Mouse (Mus musculus) heart, embryonic 15.5 days (tissue): ENCODE results near the gene Tcf7l1. TPM values are rescaled to one million over a fixed set of nuclear protein-coding genes. Genes with fewer than 3 reads are reported as not detected.

Experiments
- ATAC-seq: fragments of 200-750 bp; cut with Nextera tagmentation; replicated peaks from 2 replicates; pipeline ENCODE4 v1.8.0; 2017; ENCODE audit warnings: low read depth, moderate TSS enrichment; ENCODE audit not compliant: insufficient number of reproducible peaks, insufficient read depth, low FRiP score
- H3K27ac ChIP-seq: fragments of 300-500 bp; sonication (generic); 2 replicates; pipeline ENCODE4 v1.5.1; 2015; ENCODE audit warnings: mild to moderate bottlenecking, inconsistent platforms
- H3K27me3 ChIP-seq: fragments of 300-500 bp; sonication (generic); 2 replicates; pipeline ENCODE4 v1.6.1; 2015; ENCODE audit warnings: inconsistent platforms
- H3K36me3 ChIP-seq: fragments of 300-500 bp; sonication (generic); 2 replicates; pipeline ENCODE4 v1.6.1; 2015; ENCODE audit warnings: mild to moderate bottlenecking, inconsistent platforms
- H3K4me1 ChIP-seq: fragments of 300-500 bp; sonication (generic); replicated peaks from 2 replicates; pipeline ENCODE4 v1.6.1; 2015; ENCODE audit warnings: inconsistent platforms
- H3K4me2 ChIP-seq: fragments of 300-500 bp; sonication (generic); 2 replicates; pipeline ENCODE4 v1.6.1; 2015; ENCODE audit warnings: inconsistent platforms, mild to moderate bottlenecking, moderate library complexity
- H3K4me3 ChIP-seq: fragments of 300-500 bp; sonication (generic); 2 replicates; pipeline ENCODE4 v1.5.1; 2015; ENCODE audit warnings: mild to moderate bottlenecking, inconsistent platforms
- H3K9ac ChIP-seq: fragments of 300-500 bp; sonication (generic); 2 replicates; pipeline ENCODE4 v1.6.1; 2015; ENCODE audit warnings: mild to moderate bottlenecking, inconsistent platforms
- H3K9me3 ChIP-seq: fragments of 300-500 bp; sonication (generic); replicated peaks from 2 replicates; pipeline ENCODE4 v1.6.1; 2016; ENCODE audit warnings: inconsistent platforms
- WGBS: fragments of 180-500 bp; shearing (Covaris S2); methylation state at CpG from one replicate; pipeline ENCODE4 v1.1.7; 2015; ENCODE audit warnings: mixed read lengths; 5-methylcytosine and 5-hydroxymethylcytosine counted together
- polyA plus RNA-seq: library from polyadenylated mRNA; unstranded; fragments of >200 nt; fragmentation: Nextera tagmentation; extraction: Ambion mirVana; gene quantifications from 2 replicates; pipeline ENCODE4 v1.2.1, GENCODE M21; 2015

The Tcf7l1 gene
- polyA plus RNA-seq, 1 experiment from 2014 or later: 12.6 TPM

GRCm38 (mm10) chr6:72809522-72810149 is 20.6 kb upstream of the Tcf7l1 start:
- WGBS: 58% methylated on average over 4 of the region's 4 CpGs
- Histone ChIP-seq H3K4me3 (no peak overlapping the region), H3K9me3 (no peaks in the 10 kb centered on the region), H3K4me2 (no peak overlapping the region), H3K4me1 (no peaks in the 10 kb centered on the region), H3K27ac (no peak overlapping the region), H3K27me3 (no peaks in the 10 kb centered on the region), H3K9ac (no peak overlapping the region), H3K36me3 (no peaks in the 10 kb centered on the region)
- no peak for ATAC-seq

DNA sequence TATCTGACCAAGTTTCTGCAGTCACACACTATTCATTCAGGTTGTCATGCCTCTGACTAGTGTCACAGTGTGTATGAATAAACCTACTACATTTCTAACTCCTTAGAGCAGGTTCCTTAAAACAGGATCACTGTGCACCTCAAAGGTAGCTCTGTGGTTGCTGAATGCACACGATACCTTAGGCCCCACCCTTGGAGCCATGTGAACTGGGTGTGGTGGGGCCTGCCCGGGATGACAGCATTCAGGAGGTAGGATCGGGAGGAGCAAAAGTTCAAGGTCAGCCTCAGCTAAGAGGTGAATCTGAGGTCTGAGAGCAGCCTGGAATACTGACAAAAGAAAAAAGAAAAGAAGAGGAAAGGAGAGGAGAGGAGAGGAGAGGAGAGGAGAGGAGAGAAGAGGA is 19.3 kb upstream of the Tcf7l1 start:
- H3K4me1 ChIP-seq: no peaks in the 10 kb centered on the region
- H3K4me3 ChIP-seq: no peak overlapping the region
- no peak overlapping the region for H3K27ac ChIP-seq
- H3K9me3 ChIP-seq: no peaks in the 10 kb centered on the region
- ATAC-seq: no peak
- H3K36me3 ChIP-seq: no peaks in the 10 kb centered on the region
- H3K4me2 ChIP-seq: no peak overlapping the region
- no peak overlapping the region for H3K9ac ChIP-seq
- 32% methylated on average over 3 of the region's 3 CpGs for WGBS
- H3K27me3 ChIP-seq: no peaks in the 10 kb centered on the region

GRCm38 (mm10) chr6:72803669-72804068 is 14.6 kb upstream of the Tcf7l1 start:
- no peaks in the 10 kb centered on the region for H3K4me1 ChIP-seq
- H3K4me2 ChIP-seq: no peak overlapping the region
- no peaks in the 10 kb centered on the region for H3K36me3 ChIP-seq
- no peak for ATAC-seq
- no peak overlapping the region for H3K4me3 ChIP-seq
- H3K9ac ChIP-seq: no peak overlapping the region
- no peaks in the 10 kb centered on the region for H3K27me3 ChIP-seq
- H3K9me3 ChIP-seq: no peaks in the 10 kb centered on the region
- H3K27ac ChIP-seq: no peak overlapping the region
- WGBS: 66% methylated on average over 6 of the region's 6 CpGs

- H3K4me2 ChIP-seq: no peak overlapping the region
- no peak for ATAC-seq
- H3K27me3 ChIP-seq: no peaks in the 10 kb centered on the region
- no peaks in the 10 kb centered on the region for H3K9me3 ChIP-seq
- H3K27ac ChIP-seq: no peak overlapping the region
- no peaks in the 10 kb centered on the region for H3K36me3 ChIP-seq
- no peaks in the 10 kb centered on the region for H3K4me1 ChIP-seq
- H3K4me3 ChIP-seq: no peak overlapping the region
- H3K9ac ChIP-seq: no peak overlapping the region
- WGBS: 80% methylated on average over 6 of the region's 6 CpGs
Measured at GRCm38 (mm10) chr6:72802119-72802518, 13.1 kb upstream of the Tcf7l1 start.

GRCm38 (mm10) chr6:72800641-72801040 is 11.6 kb upstream of the Tcf7l1 start:
- Histone ChIP-seq H3K36me3 (no peaks in the 10 kb centered on the region), H3K9me3 (no peaks in the 10 kb centered on the region), H3K4me1 (no peaks in the 10 kb centered on the region), H3K4me2 (no peak overlapping the region), H3K27ac (no peak overlapping the region), H3K9ac (no peak overlapping the region), H3K4me3 (no peak overlapping the region), H3K27me3 (no peaks in the 10 kb centered on the region)
- WGBS: 40% methylated on average over 2 of the region's 2 CpGs
- no peak for ATAC-seq

DNA sequence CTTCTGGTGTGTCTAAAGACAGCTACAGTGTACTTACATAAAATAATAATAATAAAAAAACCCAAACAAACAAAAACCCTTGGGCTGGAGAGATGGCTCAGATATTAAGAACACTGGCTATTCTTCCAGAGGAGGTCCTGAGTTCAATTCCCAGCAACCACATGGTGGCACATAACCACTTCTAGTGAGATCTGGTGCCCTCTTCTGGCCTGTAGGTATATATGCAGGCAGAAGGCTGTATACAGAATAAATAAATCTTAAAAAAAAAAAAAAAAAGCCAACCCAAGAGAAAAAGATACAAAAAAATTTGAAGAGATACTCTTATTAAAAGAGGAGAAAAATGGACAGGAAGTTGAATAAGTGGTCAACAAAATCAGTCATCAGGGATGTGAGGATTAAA is 8.7 kb upstream of the Tcf7l1 start:
- no peak overlapping the region for H3K4me2 ChIP-seq
- H3K27ac ChIP-seq: no peak overlapping the region
- no peak overlapping the region for H3K4me3 ChIP-seq
- ATAC-seq: no peak
- no peaks in the 10 kb centered on the region for H3K36me3 ChIP-seq
- no peak overlapping the region for H3K9ac ChIP-seq
- H3K4me1 ChIP-seq: no peaks in the 10 kb centered on the region
- H3K27me3 ChIP-seq: no peaks in the 10 kb centered on the region
- H3K9me3 ChIP-seq: no peaks in the 10 kb centered on the region

DNA sequence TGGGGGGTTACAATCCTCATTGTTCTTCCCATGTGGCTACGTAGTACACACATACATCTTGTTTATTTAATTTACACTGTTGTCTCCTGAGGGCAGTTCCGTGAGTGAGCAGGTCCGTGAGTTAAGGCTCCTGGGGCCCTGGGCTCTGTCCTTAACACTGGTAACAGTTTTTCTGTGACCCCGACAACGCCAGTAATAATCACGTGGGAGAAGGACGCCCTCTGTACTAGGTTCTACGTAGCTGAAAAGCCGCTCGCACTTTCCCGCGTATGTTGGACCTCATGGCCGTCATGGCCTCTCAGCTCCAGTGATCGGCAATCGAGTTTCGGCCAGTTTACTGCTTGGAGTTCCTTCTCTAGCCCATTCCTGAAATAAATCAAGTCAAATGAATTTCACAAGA is 6.4 kb upstream of the Tcf7l1 start:
- Histone ChIP-seq H3K27me3 (peaks cover 5% of the 10 kb centered on the region; the same call in 1 of the 2 replicates), H3K4me2 (no peak overlapping the region), H3K4me3 (no peak overlapping the region), H3K27ac (no peak overlapping the region), H3K4me1 (no peaks in the 10 kb centered on the region), H3K9me3 (no peaks in the 10 kb centered on the region), H3K36me3 (no peaks in the 10 kb centered on the region), H3K9ac (no peak overlapping the region)
- WGBS: 56% methylated on average over 16 of the region's 16 CpGs
- no peak for ATAC-seq

DNA sequence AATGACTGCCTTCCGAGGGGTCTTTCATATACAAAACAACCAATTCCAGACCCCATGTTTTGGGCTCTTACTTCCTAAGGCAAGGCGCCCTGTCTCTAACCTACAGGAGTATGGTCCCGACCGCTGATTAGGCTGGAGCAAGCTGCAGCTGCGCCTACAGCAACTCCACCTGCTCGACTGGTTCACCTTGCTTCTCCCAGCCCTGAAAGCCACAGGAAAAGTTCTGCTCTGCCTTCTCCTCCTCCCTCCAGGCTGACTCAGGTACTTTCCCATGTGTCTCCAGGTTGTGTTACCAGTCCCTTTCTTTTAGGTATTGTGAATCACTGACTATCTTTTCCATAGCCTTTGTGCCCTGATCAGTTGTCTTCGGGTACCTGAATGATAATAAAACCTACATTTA is 5.8 kb upstream of the Tcf7l1 start:
- Histone ChIP-seq H3K9me3 (no peaks in the 10 kb centered on the region), H3K4me1 (peaks cover under 1% of the 10 kb centered on the region; the same call in 1 of the 2 replicates), H3K36me3 (no peaks in the 10 kb centered on the region), H3K27me3 (peaks cover 6% of the 10 kb centered on the region; the same call in 1 of the 2 replicates), H3K9ac (no peak overlapping the region), H3K4me3 (no peak overlapping the region), H3K27ac (no peak overlapping the region), H3K4me2 (no peak overlapping the region)
- 51% methylated on average over 7 of the region's 7 CpGs for WGBS
- no peak for ATAC-seq

- Histone ChIP-seq H3K27me3 (peaks cover 6% of the 10 kb centered on the region; the same call in 1 of the 2 replicates), H3K27ac (no peak overlapping the region), H3K4me2 (no peak overlapping the region), H3K9me3 (no peaks in the 10 kb centered on the region), H3K4me1 (peaks cover 10% of the 10 kb centered on the region), H3K4me3 (no peak overlapping the region), H3K9ac (no peak overlapping the region), H3K36me3 (no peaks in the 10 kb centered on the region)
- WGBS: 86% methylated on average over 8 of the region's 8 CpGs
- ATAC-seq: no peak
Measured at GRCm38 (mm10) chr6:72792641-72793040, 3.6 kb upstream of the Tcf7l1 start.

DNA sequence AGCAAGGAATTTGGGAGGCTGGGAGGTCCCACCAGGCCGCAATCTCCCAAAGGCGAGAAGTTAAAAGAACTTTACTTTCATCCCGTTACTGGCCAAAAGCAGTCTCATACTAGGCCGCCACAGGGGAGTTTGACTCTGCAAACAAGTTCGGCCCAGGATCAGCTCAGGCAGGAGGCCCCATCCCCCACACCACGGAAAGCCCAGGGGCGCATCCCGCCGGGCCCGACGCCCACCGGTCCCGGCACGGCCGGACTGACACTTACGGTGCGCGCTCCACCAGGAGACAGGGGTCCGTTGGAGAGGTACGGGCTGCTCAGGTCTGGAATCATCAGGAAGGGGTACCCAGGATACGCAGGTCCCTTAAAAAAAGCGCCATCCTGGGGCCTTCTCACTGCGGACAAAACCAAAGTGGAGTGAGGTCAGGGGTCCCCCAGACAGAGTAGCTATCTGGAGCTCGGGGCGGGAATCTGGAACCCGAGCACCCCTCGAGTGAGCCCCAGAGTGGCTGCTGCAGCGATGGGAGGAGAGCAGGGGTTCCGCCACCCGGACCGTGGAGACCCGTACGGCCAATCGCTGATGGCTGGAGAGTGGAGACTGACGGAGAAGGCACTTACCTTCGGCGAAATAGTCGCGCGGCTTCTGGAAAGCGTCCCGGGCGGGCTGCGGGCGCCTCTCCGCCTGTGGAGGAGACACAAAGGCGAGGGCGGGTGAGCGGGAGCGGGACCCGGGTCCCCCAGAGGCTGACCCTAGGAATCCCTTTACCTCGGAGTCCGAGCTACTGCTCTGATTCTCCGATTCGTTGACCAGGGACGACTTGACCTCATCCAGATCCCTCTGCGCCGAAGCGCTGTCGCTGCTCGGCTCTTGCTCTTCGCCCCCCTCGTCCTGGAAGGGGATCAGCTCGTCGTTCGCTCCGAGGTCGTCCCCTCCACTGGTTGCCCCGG is 834 bp downstream of the Tcf7l1 start:
- ATAC-seq: peak; percentile 16

DNA sequence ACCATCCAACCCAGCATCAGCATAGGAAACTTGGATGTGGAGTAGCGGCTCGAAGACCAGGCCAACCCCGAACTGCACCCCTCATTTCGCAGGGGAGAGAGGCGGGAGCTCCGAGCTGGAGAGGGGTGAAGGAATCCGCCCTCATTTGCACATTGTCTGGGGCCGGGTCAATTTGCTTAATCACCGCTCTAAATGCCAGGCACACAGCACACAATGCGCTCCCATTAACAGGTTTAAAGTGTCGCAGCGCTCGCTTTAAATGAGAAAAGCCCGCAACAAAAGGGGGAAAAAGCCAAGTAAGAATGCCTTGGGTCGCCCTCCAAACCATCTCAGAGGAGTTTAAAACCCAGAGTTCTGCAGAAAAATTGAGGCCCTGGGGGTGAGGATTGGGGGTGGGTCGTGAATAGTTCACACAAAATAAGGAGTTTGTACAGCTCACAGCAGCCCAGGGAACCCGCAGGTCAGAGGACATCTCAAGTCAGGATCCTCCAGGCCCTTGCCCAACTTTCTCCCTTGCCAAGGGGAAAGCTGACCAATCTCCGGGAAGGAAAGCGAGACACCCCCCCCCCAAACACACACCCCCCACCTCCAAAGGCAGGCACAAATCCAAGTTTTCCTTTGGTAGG is 1.6 kb downstream of the Tcf7l1 start:
- peak overlapping the region; percentile 88 for H3K4me2 ChIP-seq
- peak overlapping the region; percentile 82 for H3K9ac ChIP-seq
- H3K4me3 ChIP-seq: peak overlapping the region; percentile 92
- peaks cover 18% of the 10 kb centered on the region for H3K4me1 ChIP-seq
- H3K27ac ChIP-seq: peak overlapping the region; percentile 93
- H3K27me3 ChIP-seq: peaks cover 6% of the 10 kb centered on the region; the same call in 1 of the 2 replicates
- ATAC-seq: no peak
- 32% methylated on average over 19 of the region's 19 CpGs for WGBS
- no peaks in the 10 kb centered on the region for H3K9me3 ChIP-seq
- H3K36me3 ChIP-seq: no peaks in the 10 kb centered on the region

More for the DNA sequence above, 834 bp downstream of the Tcf7l1 start:
- H3K27me3 ChIP-seq: peaks cover 6% of the 10 kb centered on the region; the same call in 1 of the 2 replicates
- H3K9me3 ChIP-seq: no peaks in the 10 kb centered on the region
- no peaks in the 10 kb centered on the region for H3K36me3 ChIP-seq
- peak overlapping the region; percentile 93 for H3K27ac ChIP-seq
- H3K4me1 ChIP-seq: peaks cover 18% of the 10 kb centered on the region
- H3K4me2 ChIP-seq: peak overlapping the region; percentile 88
- H3K9ac ChIP-seq: peak overlapping the region; percentile 82
- 1% methylated on average over 69 of the region's 69 CpGs for WGBS
- peak overlapping the region; percentile 92 for H3K4me3 ChIP-seq
